Mouse (Mus musculus): ENCODE data around the gene Tmem44.

The Tmem44 gene

GRCm38 (mm10) chr16:30550748-30551192, at the start of gene Tmem44:
TSS of gene Tmem44 (minus strand) at chr16:30550842.
- DNase-seq: no peak

DNA sequence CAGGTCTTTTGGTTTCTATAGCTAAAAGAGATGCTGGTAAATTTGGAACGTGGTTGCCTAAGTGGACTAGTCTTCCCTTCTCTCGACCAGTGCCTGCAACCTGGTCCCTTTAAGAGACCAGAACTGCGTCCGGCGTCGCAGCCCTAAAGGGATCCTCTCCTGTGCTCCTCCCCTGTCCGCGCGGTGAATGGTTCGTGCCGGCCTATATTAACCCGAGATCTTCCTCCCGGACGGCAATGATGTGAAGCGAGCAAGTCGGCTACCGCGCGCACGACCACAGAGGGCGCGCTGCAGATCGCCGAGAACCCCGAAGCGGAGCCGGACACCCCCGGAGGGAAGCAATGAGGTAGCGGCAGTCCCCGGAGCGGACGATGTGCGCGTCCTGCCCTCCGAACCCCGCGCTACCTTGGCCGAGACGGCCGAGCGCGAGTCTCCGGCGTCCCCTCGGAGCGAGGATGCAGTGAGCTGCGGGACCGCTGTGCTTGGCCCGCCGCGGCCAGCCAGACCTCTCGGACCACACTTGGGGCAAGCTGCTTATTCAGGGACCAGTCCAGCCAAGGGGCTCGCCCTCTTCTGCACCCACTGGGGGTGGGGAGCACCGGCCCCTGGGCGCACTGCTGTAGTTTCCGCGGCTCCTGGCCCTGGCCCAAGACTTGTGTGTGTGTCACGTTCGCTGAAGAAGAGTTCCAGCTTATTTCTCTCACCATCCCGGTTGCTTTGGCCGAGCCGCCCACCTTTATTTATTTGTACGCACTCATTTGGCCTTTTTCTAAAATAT, 49.0 kb upstream of the Tmem44 start, which contains the start of gene Fam43a:
Gene Fam43a, plus strand, starts transcription at position 233 of the 778 bp plus-strand sequence.
- DNase-seq: peak; percentile 97

DNA sequence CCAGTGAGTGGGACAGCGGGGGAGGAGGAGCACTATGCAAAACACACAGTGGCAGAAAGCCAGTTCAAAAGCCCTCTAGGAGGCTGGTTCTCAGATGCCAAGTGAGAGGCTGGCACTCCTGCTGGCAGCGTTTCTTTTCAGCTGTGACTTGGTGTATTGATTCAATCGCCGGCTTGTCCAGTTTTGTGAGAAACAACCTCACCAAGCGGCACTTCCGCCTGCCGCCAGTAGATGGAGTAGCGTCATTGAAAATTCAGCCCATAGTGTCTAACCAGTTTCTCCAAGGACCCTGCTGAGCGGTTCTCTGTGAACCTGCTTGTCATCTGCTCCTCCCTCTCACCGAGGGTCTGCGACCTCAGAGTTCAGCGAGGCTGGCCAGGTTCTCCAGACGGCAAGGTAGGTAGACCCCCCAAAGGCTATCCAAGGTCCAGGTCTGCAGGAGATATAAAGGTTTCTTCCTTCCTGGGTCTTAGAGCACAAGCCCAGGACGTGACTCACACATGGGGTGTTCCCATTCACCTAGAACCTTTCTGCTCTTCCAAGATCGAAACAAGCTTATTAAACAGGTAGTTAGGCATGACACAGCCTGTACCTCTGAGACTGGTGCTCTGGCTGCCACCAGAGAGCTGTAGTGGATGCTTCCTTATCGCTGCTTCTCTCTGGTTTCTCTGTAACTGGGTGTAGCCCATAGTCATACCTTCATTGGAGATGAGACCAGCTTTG, 46.5 kb upstream of the Tmem44 start:
- DNase-seq: peak; percentile 91

DNA sequence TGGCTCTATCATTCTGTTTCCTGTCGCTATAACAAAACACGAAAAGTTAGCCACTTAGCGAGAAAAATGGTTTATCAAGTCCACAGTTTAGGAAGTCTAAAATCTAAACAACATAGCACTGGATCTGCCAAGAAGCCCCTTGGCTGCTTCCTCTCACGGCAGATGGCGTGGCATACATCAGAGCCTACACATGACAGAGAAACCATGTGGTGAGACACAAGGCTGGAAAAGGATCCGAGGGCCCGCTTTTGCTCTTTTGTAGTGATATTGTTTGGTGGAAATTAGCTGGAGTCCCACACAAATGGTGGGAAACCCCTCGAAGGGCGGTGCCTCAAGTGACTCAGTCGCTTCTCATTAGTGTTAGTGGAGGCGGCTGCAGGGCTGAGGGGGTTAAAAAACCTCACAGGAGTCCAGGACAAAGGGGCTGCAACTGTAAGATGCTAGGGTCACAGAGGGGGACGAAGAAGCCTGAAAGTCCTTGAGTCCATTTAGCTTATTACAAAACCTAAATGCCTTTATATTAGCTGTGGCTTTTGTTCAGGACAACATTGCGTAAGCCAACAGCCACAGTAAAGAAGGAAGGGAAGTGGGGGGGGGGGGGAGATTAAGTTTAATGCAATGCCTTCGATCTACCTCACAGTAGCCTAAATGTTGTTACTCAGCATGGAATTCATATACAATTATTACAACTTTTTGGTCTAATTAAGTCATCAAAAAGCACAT, 45.4 kb upstream of the Tmem44 start:
- no peak for DNase-seq

GRCm38 (mm10) chr16:30595356-30595755, 44.7 kb upstream of the Tmem44 start:
- DNase-seq: no peak

DNA sequence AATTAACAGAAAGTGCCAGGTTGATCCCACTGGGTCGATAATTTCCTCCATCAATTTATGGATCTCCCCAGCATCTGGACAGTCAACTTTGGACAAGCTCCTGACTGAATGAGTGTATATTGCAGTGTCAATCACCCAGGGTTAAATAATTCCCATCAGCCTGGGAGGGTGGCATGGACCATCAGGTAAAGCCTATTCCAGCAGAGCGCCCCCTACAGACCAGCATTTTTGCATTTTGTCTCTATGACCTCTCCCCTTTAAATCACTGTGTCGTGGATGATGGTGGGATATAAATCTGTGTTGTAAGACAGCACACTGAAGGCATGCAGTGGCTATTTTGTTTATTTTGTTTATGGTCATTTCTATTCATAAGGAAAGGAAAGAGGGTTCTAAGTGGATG, 41.3 kb upstream of the Tmem44 start:
- DNase-seq: no peak

DNA sequence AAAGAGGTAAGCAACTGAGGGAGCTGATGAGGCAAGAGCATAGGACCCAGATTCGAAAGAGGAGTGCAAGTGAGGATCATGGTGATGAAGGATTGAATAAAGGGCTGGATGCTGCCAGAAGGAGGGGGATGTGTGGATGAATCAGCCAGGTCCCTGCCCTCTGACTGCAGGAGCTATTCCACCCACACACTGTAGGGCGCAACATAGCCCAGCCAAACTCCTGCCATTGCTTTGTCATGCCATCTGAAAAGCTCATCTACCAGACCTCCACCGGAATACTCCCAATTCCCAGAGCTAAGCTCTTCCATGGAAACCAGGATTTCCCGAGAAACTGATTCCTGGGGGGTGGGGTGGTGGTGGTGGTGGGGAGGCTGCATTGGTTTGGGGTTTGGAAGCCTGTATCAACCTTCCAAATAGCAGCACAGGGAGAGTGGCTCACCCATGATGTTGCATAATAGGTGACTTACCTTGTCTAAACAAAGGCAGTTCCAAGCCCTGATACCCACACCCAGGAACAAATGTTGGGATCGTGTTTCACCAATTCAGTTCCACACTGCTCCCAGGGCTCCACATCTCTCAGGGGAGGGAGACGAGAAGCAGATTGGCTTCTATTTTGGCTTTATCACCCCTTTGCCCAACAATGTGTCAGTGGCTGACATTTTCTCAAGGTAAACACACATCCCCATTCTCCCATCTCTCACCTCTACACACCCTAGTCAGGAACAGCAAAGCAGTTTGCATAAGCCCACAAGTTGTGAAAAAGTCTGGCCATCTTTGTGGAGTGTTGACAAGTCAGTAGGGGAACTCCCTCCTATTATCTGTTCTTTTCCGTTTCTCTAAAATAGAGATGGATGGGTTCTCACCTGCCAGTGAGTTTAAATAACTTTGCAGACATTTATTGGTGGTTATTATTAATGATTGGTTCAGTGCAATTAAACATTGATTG, 39.9 kb upstream of the Tmem44 start:
- no peak for DNase-seq

DNA sequence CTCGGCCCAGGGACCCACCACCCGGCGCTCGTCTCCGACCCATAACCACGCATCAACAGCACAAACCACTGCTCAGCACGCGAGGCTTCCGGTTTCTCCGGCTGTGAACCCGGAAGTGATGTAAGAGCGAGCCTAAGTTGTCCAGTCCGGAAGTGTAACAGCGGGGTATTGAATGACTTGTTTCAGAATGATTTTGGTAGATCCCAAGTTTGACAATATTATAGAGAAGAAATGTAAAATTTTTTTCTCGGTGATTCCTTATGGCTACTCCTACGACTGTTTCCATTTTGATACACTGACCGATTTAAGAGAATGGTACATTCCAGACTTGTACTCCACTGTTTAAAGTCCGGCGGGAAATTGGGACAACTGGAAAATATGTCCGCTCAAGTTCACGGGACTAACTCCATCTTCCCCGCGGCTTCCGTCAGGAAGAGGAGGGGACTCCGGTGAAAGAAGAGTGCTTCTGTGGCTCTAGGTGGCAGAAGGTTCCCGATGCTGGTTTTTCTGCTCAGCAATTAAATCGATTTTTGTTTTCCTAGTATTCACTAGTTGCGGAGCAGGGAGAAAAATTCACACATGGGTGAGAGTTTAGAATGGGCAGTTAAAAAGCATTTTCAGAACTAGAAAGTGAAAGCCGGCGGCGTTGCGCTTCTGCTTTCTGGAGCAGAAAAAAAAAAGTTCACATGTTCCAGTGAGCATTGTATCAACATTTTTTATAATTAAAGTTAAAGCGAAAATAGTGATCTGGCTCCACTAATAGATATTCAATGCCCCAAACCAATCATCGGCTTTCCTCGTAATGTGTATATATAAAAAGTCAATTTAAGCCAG, 37.1 kb upstream of the Tmem44 start, which contains the start of gene Lsg1:
Gene Lsg1, minus strand, starts transcription at position 99 of the 834 bp plus-strand sequence.
- DNase-seq: peak; percentile 98

GRCm38 (mm10) chr16:30586935-30587493, 36.4 kb upstream of the Tmem44 start:
- no peak for DNase-seq

- no peak for DNase-seq
Observed at GRCm38 (mm10) chr16:30580765-30581164, 30.1 kb upstream of the Tmem44 start.

DNA sequence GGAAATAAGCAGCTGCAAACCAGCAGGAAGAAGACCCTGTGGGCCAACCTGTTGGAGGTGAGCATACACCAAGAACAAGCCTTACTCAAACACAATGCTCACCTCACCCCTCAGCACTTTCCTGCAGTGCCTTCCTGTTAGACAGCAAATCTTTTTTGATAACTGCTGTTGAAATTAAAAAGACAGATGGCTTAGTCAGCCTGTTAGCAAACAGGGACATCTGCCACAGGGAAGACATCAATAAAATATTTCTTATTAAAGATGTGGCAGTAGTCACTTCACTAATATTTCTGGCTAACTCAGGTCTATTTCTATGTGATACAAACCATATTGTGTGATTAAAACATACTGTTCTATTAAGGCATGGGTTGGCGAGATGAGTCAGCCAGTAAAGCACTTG, 25.8 kb upstream of the Tmem44 start:
- no peak for DNase-seq

- DNase-seq: no peak
Observed at GRCm38 (mm10) chr16:30575815-30576214, 25.2 kb upstream of the Tmem44 start.

GRCm38 (mm10) chr16:30572239-30572638, 21.6 kb upstream of the Tmem44 start:
- peak; percentile 41 for DNase-seq

GRCm38 (mm10) chr16:30571378-30571777, 20.7 kb upstream of the Tmem44 start:
- no peak for DNase-seq

- DNase-seq: no peak
Observed at GRCm38 (mm10) chr16:30570173-30570572, 19.5 kb upstream of the Tmem44 start.

- DNase-seq: no peak
Observed at GRCm38 (mm10) chr16:30565631-30566030, 15.0 kb upstream of the Tmem44 start.

DNA sequence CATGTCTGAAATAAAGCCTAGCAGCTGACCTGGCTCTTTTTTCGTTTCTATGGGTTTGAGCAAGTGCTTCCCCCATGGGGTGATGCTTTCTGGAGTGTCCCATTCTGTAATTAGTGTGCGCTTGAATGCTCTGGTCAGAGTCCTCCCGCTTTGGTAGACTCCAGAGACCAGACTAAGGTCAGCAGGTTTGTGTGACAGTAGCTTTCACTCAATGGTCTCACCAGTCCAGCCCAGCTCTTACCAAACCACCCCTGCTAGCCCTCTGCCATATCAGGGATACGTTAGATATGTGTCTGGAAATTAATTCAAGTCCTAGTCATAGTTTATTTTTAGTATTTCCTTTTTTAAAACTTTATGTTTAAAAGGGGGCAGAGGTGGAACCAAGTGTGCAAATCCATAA, 10.0 kb upstream of the Tmem44 start:
- DNase-seq: no peak

DNA sequence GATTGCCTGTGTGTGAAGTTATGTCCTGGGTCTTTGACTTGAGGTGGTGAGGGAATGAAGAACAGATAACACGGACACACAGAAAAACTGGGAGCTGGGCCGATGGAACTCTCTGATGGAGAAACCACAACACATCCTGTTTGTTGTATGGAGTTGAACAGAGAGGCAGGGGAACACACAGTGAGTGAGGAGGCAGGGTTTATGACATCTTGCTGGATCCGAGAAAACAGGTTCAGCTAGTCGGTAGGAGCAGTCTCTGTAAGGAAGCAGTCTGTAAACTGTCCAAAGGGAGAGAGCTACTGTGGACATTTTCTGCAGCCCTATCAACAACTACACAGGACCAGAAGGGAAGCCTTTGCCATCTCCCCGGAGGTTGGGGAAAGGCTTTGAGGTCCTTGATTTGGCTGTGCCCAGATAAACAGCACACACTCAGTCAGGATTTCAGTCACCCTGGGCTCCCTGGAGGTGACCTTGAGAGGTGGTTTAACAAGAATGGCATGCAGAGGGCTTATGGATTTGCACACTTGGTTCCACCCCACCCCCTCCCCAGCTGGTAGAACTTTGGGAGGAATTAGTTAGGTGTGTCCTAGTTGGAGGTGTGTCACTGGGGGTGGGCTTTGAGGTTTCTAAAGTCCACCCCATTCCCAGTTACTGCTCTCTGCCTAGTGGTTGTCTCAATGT, 8.8 kb upstream of the Tmem44 start:
- DNase-seq: no peak

DNA sequence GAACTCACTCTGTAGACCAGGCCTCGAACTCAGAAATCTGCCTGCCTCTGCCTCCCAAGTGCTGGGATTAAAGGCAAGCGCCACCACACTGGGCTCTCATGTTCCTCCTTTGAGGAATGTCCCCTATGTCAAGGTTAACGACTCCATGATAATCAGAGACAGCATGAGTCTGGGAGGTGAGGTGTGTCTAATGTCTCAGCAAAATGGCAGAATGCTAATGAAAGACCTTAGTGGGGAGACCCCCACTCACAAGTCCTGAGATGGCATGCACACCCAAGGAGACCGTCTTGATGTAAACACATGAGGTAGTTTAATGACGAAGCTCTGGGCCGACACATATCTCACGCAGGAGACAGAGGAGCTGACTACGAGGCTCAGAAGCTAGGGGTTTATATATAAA, 3.5 kb upstream of the Tmem44 start:
- DNase-seq: no peak

DNA sequence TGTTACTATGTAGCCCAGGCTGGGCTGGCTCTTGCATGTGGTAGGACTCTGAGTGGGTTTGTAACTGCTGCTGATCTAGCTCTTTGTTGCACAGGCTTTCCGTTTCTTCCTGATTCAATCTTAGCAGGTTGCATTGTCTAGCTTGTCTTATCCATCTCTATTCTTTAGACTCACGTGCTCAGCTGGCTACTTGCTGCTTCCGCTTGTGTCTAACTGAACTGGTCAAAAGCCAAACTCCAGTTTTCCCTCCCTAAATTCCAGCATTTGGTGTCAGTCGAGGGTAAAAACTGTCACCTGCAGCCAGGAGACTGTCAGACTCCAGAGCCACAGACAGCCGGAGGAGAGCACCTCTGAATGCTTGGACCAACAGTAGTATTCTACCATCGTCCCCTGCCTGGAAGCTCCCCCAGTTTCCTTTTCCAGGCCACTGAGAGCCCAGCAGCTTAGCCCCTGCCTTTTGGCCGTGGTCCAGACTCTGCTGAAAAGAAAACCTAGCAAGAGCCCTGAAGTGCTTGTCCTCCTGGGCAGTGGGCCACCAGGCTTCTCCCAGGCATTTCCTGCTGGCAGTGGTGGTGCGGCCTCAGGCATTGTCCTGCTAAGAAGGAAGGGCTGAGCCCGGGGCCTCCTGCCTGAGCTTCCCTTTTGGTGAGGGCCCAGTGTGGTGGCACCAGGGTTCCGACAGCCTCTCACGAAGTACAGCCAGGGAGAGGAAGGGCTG, 2.1 kb upstream of the Tmem44 start:
- DNase-seq: peak; percentile 63

All from retina, postnatal 1 day (tissue).